7 mouse cellular contexts compared by ENCODE assay signal in genomic region chr6:17770645-17771345, GRCm38 (mm10).
A peak's percentile ranks its signal among the peaks of the same experiment; 100 is the strongest.
DNase-seq lines count a peak whose midpoint lies in the region; ATAC-seq lines count a peak whose summit lies in the region.

No protein-coding gene starts in this region.

- 30% methylated on average over 8 of the region's 8 CpGs for WGBS in midbrain, embryonic 13.5 days
- WGBS in midbrain, embryonic 10.5 days = 63% methylated on average over 8 of the region's 8 CpGs
- WGBS in limb, embryonic 13.5 days = 5% methylated on average over 8 of the region's 8 CpGs
- 17% methylated on average over 8 of the region's 8 CpGs for WGBS in neural tube, embryonic 15.5 days

- H3K27ac ChIP-seq in midbrain, embryonic 13.5 days = 0 out of 2 replicates have a peak overlapping the region, but pooled peaks have one; percentile 25
- H3K27ac ChIP-seq in midbrain, embryonic 10.5 days (replicated peaks) = no peak overlapping the region
- H3K27ac ChIP-seq in limb, embryonic 13.5 days = no peak overlapping the region
- no peak overlapping the region; the same call in 1 of the 2 replicates for H3K27ac ChIP-seq in neural tube, embryonic 15.5 days (replicated peaks)

- DNase-seq in midbrain, embryonic 10.5 days (ENCODE audit: low spot score) = no peak
- DNase-seq in layer of hippocampus, adult 8-10 months (ENCODE audit: low spot score in 2 of 2) = no peak
- DNase-seq in kidney, postnatal 36 days = no peak

- ATAC-seq in midbrain, embryonic 13.5 days = peak; percentile 70; the same call in 1 of the 2 replicates
- peak; percentile 54 for ATAC-seq in erythroid progenitor cell, adult 5-6 weeks (replicated peaks; ENCODE audit: low FRiP score, poor library complexity, severe bottlenecking)
- ATAC-seq in limb, embryonic 13.5 days (ENCODE audit: low FRiP score, low read depth) = no peak
- ATAC-seq in neural tube, embryonic 15.5 days (ENCODE audit: low FRiP score) = 0 out of 2 replicates have a peak, but pooled peaks have one; percentile 29

- no peak overlapping the region for H3K4me3 ChIP-seq in midbrain, embryonic 13.5 days (replicated peaks)
- no peak overlapping the region for H3K4me3 ChIP-seq in midbrain, embryonic 10.5 days
- H3K4me3 ChIP-seq in limb, embryonic 13.5 days = peak overlapping the region; percentile 12; the same call in 1 of the 2 replicates
- no peak overlapping the region for H3K4me3 ChIP-seq in neural tube, embryonic 15.5 days (replicated peaks)

- no peaks in the 10 kb centered on the region for H3K27me3 ChIP-seq in midbrain, embryonic 13.5 days
- H3K27me3 ChIP-seq in midbrain, embryonic 10.5 days (ENCODE audit: low read depth, poor library complexity, severe bottlenecking) = no peaks in the 10 kb centered on the region
- H3K27me3 ChIP-seq in limb, embryonic 13.5 days = no peaks in the 10 kb centered on the region
- no peaks in the 10 kb centered on the region for H3K27me3 ChIP-seq in neural tube, embryonic 15.5 days (replicated peaks)

- H3K9me3 ChIP-seq in midbrain, embryonic 13.5 days = no peaks in the 10 kb centered on the region
- H3K9me3 ChIP-seq in midbrain, embryonic 10.5 days (replicated peaks) = no peaks in the 10 kb centered on the region
- no peaks in the 10 kb centered on the region for H3K9me3 ChIP-seq in limb, embryonic 13.5 days
- H3K9me3 ChIP-seq in neural tube, embryonic 15.5 days (replicated peaks) = no peaks in the 10 kb centered on the region

- no peaks in the 10 kb centered on the region for H3K36me3 ChIP-seq in midbrain, embryonic 13.5 days
- H3K36me3 ChIP-seq in midbrain, embryonic 10.5 days = no peaks in the 10 kb centered on the region
- no peaks in the 10 kb centered on the region for H3K36me3 ChIP-seq in limb, embryonic 13.5 days
- H3K36me3 ChIP-seq in neural tube, embryonic 15.5 days = no peaks in the 10 kb centered on the region

- no peak overlapping the region for H3K9ac ChIP-seq in midbrain, embryonic 13.5 days (replicated peaks)
- peak overlapping the region; percentile 15; the same call in 1 of the 2 replicates for H3K9ac ChIP-seq in limb, embryonic 13.5 days
- H3K9ac ChIP-seq in neural tube, embryonic 15.5 days (replicated peaks) = no peak overlapping the region

- peak overlapping the region; percentile 26 for H3K4me2 ChIP-seq in midbrain, embryonic 13.5 days (replicated peaks)
- peak overlapping the region; percentile 46 for H3K4me2 ChIP-seq in limb, embryonic 13.5 days (replicated peaks)
- H3K4me2 ChIP-seq in neural tube, embryonic 15.5 days = peak overlapping the region; percentile 19; the same call in 1 of the 2 replicates

- peaks cover 32% of the 10 kb centered on the region for H3K4me1 ChIP-seq in midbrain, embryonic 13.5 days (replicated peaks)
- peaks cover 16% of the 10 kb centered on the region for H3K4me1 ChIP-seq in midbrain, embryonic 10.5 days
- peaks cover 17% of the 10 kb centered on the region for H3K4me1 ChIP-seq in limb, embryonic 13.5 days
- peaks cover 37% of the 10 kb centered on the region for H3K4me1 ChIP-seq in neural tube, embryonic 15.5 days
